Mouse (Mus musculus): ENCODE measurements around the gene Cyfip1.
A peak's percentile ranks its signal among the peaks of the same experiment; 100 is the strongest.

The Cyfip1 gene

DNA sequence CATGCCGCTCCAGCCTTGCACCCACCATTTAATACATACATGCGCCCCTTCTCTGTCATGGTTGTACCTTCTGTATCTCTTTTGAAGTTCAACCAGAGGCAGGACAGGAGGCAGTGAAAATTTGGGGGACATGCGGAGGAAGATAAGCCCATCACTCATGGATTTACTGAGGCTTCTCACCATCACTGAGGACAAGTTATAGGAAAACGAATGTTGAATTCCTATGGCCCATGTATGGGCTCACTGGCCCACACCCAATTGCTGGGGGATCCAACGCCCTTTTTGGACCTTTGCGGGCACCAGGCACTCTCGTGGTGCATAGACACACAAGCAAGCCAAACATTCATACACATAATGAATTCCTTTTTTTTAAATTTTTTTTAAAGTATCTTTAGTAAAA, at the start of gene Cyfip1:
Gene Cyfip1 (plus strand): TSS at position 301 of the 400 bp plus-strand sequence.
- no peak for DNase-seq (ENCODE audit: low read depth, low spot score)

GRCm38 (mm10) chr7:55792280-55792679, 49.3 kb upstream of the Cyfip1 start:
- DNase-seq (ENCODE audit: low read depth, low spot score) = no peak

DNA sequence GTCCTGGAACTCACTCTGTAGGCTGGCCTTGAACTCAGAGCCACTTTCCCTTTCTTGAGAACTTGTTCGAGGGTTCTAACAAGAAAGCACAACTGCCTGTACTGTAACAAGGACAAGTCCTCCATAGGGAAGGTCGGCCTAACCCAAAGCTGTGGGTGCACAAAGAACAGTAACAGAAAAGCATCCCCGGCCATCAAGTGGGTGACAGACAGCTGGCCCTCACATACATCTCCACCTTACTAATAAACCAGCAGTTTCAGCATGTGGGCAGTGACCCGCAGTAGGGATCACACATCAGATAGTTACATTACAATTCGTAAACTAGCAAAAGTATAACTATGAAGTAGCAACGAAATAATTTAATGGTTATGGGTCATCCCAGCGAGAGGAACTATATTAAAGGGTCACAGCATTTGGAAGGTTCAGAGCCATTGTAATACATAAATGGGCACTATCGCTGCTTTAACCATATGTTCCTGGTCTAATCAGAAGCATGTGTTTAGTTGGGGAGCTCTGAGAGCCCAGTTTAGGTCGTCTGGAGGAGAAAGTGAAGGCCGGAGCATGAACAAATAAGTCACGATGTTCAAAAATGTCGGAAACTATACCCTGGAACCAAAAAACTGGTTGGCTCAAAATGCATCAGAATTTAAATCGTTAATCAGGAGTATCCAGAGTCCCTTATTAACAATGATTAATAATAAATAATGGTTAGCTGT, 48.2 kb upstream of the Cyfip1 start:
- DNase-seq (ENCODE audit: low read depth, low spot score) = peak; percentile 0

GRCm38 (mm10) chr7:55793952-55794603, 47.5 kb upstream of the Cyfip1 start, which contains the start of gene Tubgcp5:
Tubgcp5 (plus strand) TSS chr7:55794154.
- DNase-seq (ENCODE audit: low read depth, low spot score) = peak; percentile 86

- DNase-seq (ENCODE audit: low read depth, low spot score) = no peak
Observed at GRCm38 (mm10) chr7:55799981-55800380, 41.6 kb upstream of the Cyfip1 start.

- DNase-seq (ENCODE audit: low read depth, low spot score) = no peak
Observed at GRCm38 (mm10) chr7:55809967-55810366, 31.6 kb upstream of the Cyfip1 start.

GRCm38 (mm10) chr7:55824468-55824867, 17.1 kb upstream of the Cyfip1 start:
- no peak for DNase-seq (ENCODE audit: low read depth, low spot score)

GRCm38 (mm10) chr7:55827551-55827950, 14.0 kb upstream of the Cyfip1 start:
- DNase-seq (ENCODE audit: low read depth, low spot score) = no peak

DNA sequence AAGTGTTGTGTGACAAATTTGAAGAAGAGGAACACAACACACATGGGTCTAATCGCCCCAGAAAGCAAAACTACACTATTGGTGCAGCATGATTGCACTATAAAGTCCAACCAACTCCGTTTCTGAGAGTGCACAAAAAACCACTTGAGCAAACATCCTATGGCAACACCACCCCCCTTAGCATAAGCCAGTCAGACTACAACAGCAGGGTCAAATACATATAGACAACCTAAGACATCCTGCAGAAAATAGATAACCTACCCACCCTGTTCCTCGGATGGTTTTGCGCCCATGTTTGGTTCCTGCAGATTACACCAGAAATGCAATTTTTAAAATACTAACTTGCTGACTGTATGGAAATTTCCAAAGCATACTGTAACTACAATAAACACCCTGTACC, 4.7 kb upstream of the Cyfip1 start:
- no peak for DNase-seq (ENCODE audit: low read depth, low spot score)

- peak; percentile 46 for DNase-seq (ENCODE audit: low read depth, low spot score)
Observed at GRCm38 (mm10) chr7:55841977-55842503, 495 bp downstream of the Cyfip1 start.

GRCm38 (mm10) chr7:55842504-55843152, 1.1 kb downstream of the Cyfip1 start:
- DNase-seq (ENCODE audit: low read depth, low spot score) = peak; percentile 24

DNA sequence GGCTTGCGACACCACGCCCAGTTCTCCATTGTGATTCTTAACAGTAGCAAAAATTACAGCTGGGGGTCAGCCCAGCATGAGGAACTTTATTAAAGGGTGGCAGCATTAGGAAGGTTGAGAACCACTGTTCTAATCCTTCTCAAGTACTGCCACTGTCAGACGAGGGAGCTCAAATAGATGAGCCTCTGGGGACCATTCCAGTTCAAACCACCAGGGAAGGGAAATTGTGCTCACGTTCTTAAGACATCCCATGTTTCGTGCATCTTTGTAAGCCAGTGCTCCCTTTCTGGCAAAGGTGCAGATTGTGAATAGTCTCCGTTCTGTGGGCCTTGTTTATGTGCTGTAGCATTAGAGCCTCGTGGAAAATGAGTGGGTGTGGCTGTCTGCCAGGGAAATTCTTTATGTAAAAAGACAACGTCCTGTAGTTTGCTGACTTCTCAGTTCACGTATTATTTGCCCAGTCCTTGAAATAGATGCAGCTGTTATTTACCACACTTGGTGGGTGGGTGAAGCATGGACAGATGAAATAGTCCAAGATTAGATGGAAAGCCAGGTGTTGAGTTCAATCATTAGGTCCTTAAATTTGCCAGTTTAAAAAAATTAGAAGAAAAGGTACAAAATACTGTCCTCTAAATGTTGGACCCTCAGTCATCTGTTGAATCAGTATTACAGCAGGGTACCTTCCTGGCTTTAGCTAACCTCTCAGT, 5.2 kb downstream of the Cyfip1 start:
- DNase-seq (ENCODE audit: low read depth, low spot score) = no peak

DNA sequence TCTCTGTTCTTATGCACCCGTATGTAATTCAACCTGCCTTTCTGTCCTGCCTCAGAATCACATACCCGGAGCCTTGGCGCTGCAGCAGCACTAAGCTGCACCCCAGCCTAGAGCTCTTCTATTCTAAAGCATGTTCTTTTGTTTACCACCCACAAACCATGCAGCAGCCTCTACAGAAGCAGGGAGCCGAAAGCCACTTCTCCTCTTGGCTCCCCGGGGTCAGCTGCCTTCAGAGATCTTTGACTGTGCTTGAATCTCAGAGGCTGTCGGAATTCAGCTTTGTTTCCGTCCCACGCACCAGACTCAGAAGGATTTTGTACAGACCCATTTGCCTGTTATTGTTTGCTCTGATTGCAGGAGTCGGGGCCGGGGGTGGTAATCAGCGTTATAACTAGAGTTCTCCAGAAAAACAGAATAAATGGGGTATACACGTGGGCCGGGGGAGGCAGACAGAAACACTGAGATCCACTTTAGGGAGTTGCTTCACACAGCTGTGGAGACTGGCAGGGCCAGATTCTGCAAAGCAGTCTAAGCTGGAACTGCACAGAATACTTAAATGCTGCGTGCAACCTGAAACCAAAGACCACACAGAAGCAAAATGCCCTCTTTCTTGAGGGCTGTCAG, 8.5 kb downstream of the Cyfip1 start:
- DNase-seq (ENCODE audit: low read depth, low spot score) = no peak

DNA sequence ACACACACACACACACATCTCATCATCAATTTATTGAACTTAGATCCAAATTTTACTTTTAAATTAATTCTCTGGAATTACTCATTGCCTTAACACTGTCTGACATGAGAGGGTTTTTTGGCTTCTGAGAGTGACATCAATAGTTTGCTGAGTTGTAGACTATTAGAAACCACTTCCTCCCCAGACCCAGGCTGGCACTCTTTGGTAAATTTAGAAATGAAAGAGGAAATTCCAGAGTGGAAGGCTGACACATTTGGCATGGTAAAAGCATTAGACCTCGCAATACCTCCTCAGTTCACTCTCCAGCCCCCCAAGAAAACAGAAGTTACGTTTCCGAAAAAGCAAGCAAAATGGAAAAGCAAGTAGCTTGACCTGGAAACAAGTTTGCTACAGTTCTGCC, 11.2 kb downstream of the Cyfip1 start:
- DNase-seq (ENCODE audit: low read depth, low spot score) = no peak

DNA sequence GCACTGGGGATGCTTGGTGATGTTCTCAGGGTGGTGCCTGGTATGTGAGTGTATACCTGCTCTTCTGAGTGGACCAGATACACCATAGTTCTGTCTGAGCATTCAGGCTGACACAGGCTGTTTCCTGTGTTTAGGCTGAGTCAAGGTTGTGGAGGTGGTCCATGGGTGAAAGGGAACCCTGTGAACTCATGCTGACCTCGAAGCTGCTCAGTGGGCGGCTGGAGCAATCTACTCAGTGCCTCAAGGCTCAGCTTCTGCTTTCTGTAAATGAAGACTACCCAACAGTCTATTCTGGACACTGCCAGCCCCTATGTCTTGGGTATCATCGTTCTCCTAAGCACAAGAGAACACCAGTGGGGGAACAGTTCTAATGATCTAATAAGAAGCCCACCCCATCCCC, 14.1 kb downstream of the Cyfip1 start:
- no peak for DNase-seq (ENCODE audit: low read depth, low spot score)

DNA sequence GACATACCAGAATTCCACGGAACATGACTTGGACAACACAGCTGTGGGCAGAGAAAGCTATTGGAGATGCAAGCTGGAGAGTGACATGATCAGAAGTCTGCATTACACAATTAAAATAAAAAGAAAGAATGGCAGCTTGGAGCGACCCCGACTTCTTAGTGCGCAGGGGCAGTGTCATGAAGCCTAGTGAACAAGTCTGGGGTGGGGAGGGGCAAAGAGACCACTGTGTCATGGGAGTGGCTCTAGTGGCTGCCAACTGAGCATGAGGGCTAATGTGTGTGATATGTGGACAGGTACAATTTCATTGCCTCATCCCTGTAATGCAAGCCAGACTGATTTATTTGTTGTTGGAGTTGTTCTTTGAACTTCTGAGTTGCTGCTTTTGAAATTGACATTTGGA, 15.2 kb downstream of the Cyfip1 start:
- DNase-seq (ENCODE audit: low read depth, low spot score) = no peak

- DNase-seq (ENCODE audit: low read depth, low spot score) = no peak
Observed at GRCm38 (mm10) chr7:55857729-55858128, 16.2 kb downstream of the Cyfip1 start.

- DNase-seq (ENCODE audit: low read depth, low spot score) = no peak
Observed at GRCm38 (mm10) chr7:55858836-55859517, 17.4 kb downstream of the Cyfip1 start.

GRCm38 (mm10) chr7:55859518-55859872, 17.9 kb downstream of the Cyfip1 start:
- DNase-seq (ENCODE audit: low read depth, low spot score) = no peak

GRCm38 (mm10) chr7:55859956-55860355, 18.4 kb downstream of the Cyfip1 start:
- no peak for DNase-seq (ENCODE audit: low read depth, low spot score)

DNA sequence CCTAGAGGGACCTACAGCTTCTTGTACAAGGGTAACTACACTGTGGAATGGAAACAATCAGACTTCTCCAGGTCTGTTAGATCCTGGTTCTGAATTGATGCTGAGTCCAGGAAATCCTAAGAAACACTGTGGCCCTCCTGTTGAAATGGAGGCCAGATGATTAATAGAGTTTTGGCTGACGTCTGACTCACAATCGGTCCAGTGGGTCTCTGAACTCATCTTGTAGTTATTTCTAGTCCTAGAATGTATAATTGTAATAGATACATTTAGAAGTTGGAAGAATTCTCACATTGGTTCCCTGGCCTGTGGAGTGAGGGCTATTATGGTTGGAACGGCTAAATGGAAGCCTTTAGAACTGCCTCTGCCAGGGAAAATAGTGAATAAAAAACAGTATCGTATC, 19.6 kb downstream of the Cyfip1 start:
- DNase-seq (ENCODE audit: low read depth, low spot score) = no peak

Measured in retina, postnatal 7 days (tissue).